Mouse (Mus musculus) ES-E14 (cell line): Measurements from ENCODE around the gene Slc24a4. TPM values are rescaled to one million over a fixed set of nuclear protein-coding genes. Genes with fewer than 3 reads are reported as not detected.

Experiments
- DNase-seq: peaks from one replicate; pipeline ENCODE4 v3.0.0-alpha.2; 2013; ENCODE audit warnings: low read depth, low spot score
- H3K27ac ChIP-seq: 2 replicates; pipeline ENCODE4 v1.5.1; 2012; ENCODE audit warnings: low read depth, mild to moderate bottlenecking, low read length, moderate library complexity, mixed read lengths; ENCODE audit not compliant: poor library complexity, insufficient read depth, severe bottlenecking
- H3K36me3 ChIP-seq: 2 replicates; pipeline ENCODE4 v1.6.1; 2012; ENCODE audit warnings: mild to moderate bottlenecking, low read length, moderate library complexity, mixed read lengths; ENCODE audit not compliant: control insufficient read depth, poor library complexity, insufficient read depth, severe bottlenecking
- H3K4me1 ChIP-seq, 2 experiments: fragments of 150-350 bp in 1 of 2; sonication (generic) in 1 of 2; 2 replicates each; pipeline ENCODE4 v1.6.1; 2012; ENCODE audit warnings: low read length in 2 of 2, mild to moderate bottlenecking in 1 of 2, mixed read lengths in 1 of 2; ENCODE audit not compliant: control insufficient read depth in 2 of 2, insufficient read depth in 2 of 2, poor library complexity in 1 of 2
- H3K4me3 ChIP-seq, 2 experiments: fragments of 150-350 bp in 1 of 2; sonication (generic) in 1 of 2; 2 replicates each; pipeline ENCODE4 v1.5.1; 2012; ENCODE audit warnings: low read length in 2 of 2, low read depth in 1 of 2, mild to moderate bottlenecking in 1 of 2, mixed read lengths in 1 of 2; ENCODE audit not compliant: insufficient read depth in 1 of 2, poor library complexity in 1 of 2, severe bottlenecking in 1 of 2
- H3K9ac ChIP-seq: 2 replicates; pipeline ENCODE4 v1.6.1; 2012; ENCODE audit warnings: low read depth, mild to moderate bottlenecking, low read length, mixed read lengths; ENCODE audit not compliant: poor library complexity, insufficient read depth, severe bottlenecking
- H3K9me3 ChIP-seq: fragments of 150-350 bp; sonication (generic); 2 replicates; pipeline ENCODE4 v1.6.1; 2012; ENCODE audit warnings: low read depth, mild to moderate bottlenecking, low read length; ENCODE audit not compliant: control insufficient read depth, insufficient read depth
- CHD2 ChIP-seq: IDR thresholded peaks from 2 replicates; pipeline ENCODE4 v1.6.1; 2014; ENCODE audit warnings: mild to moderate bottlenecking, low read depth, low read length, inconsistent platforms
- HCFC1 ChIP-seq: IDR thresholded peaks from 2 replicates; pipeline ENCODE4 v1.6.1; 2012; ENCODE audit warnings: low read length, inconsistent platforms, borderline replicate concordance; ENCODE audit not compliant: insufficient read depth
- MAFK ChIP-seq: IDR thresholded peaks from 2 replicates; pipeline ENCODE4 v1.6.1; 2014; ENCODE audit warnings: mild to moderate bottlenecking, low read depth, low read length, inconsistent platforms; ENCODE audit not compliant: insufficient read depth
- ZC3H11A ChIP-seq: IDR thresholded peaks from 2 replicates; pipeline ENCODE4 v1.6.1; 2012; ENCODE audit warnings: low read depth, mild to moderate bottlenecking, inconsistent platforms, low read length, borderline replicate concordance
- ZNF384 ChIP-seq: IDR thresholded peaks from 2 replicates; pipeline ENCODE4 v1.6.1; 2012; ENCODE audit warnings: low read depth, low read length, inconsistent platforms
- in situ Hi-C, 2 experiments: fragments of 600-800 bp; cut with MboI; formaldehyde crosslinking; loops; one replicate each; pipeline ENCODE4 v1.15.1; 2025; ENCODE audit warnings: low sequenced_read_pairs in 2 of 2, inconsistent platforms in 1 of 2; ENCODE audit not compliant: unreplicated experiment in 2 of 2
- total RNA-seq: library from RNA; depleted of rRNA; stranded (reverse); fragments of 300-350 nt; gene quantifications from 2 replicates; pipeline ENCODE4 v1.2.3, GENCODE M21; 2012

The Slc24a4 gene
- total RNA-seq, 1 experiment = 0.27 TPM

DNA sequence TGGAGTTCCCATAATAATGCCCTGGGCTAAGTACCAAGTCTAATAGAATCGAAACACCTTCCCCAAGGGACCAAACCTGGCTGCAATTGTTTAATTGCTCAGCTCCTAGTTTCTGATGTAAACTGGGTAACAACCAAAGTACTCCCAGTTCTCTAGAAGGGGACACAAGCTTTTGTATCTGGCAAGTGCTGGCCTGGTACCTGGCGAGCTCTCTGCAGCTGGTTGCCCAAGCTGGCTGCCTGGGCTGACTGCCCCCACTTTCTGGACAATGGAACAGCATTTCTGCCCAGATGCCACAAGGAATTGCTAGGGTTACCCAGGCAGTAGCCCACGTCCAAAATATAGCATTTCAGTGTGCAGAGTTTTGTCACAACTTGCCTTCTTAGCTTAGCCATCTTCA, 12.0 kb upstream of the Slc24a4 start:
- Histone ChIP-seq H3K9me3 (no peaks in the 10 kb centered on the region), H3K4me1 (no peaks in the 10 kb centered on the region; a peak in 1 of 4 replicates), H3K36me3 (no peaks in the 10 kb centered on the region), H3K27ac (no peak overlapping the region), H3K4me3 (no peak overlapping the region), H3K9ac (no peak overlapping the region)
- no peak for DNase-seq
- no peak for TF ChIP-seq ZC3H11A
- in situ Hi-C loops = no loop called here

- no peaks in the 10 kb centered on the region for H3K9me3 ChIP-seq
- TF ChIP-seq HCFC1 (no peak), ZNF384 (no peak), MAFK (no peak), CHD2 (no peak), ZC3H11A (no peak)
- in situ Hi-C loops = no loop called here
Observed at GRCm38 (mm10) chr12:102118014-102118413, 10.5 kb upstream of the Slc24a4 start.

DNA sequence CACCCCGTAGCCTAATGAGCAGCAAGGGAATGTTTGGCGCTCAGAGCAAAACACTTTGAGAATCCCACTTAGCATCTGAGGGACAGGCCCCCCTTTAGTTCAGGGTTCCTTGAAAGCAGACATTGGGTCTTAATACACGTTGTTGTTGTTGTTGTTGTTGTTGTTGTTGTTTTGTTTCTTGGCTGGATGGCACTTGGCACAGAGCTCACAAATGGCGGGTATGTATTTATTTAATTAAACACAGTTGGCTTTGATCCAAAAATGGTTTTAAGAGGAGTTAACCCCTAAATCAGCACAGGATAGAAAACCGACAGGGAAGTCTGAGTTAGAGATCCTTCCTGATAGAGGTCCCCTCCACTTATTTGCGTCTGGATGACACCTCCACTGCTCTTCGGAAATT, 932 bp upstream of the Slc24a4 start:
- in situ Hi-C loops = no loop called here
- Histone ChIP-seq H3K4me3 (0 out of 4 replicates have a peak overlapping the region, but pooled peaks of 1 of the 2 experiments have one; percentile 44), H3K27ac (no peak overlapping the region), H3K36me3 (no peaks in the 10 kb centered on the region), H3K9me3 (no peaks in the 10 kb centered on the region), H3K9ac (no peak overlapping the region), H3K4me1 (no peaks in the 10 kb centered on the region)
- no peak for TF ChIP-seq CHD2
- TF ChIP-seq MAFK = no peak
- no peak for TF ChIP-seq HCFC1
- no peak for TF ChIP-seq ZNF384
- TF ChIP-seq ZC3H11A = no peak
- no peak for DNase-seq

More at GRCm38 (mm10) chr12:102118014-102118413, 10.5 kb upstream of the Slc24a4 start:
- Histone ChIP-seq H3K27ac (no peak overlapping the region), H3K4me1 (no peaks in the 10 kb centered on the region), H3K4me3 (no peak overlapping the region), H3K9ac (no peak overlapping the region), H3K36me3 (no peaks in the 10 kb centered on the region)
- DNase-seq = no peak

- Histone ChIP-seq H3K36me3 (no peaks in the 10 kb centered on the region), H3K9ac (peak overlapping the region; percentile 40), H3K4me1 (no peaks in the 10 kb centered on the region), H3K27ac (no peak overlapping the region), H3K9me3 (no peaks in the 10 kb centered on the region), H3K4me3 (peak overlapping the region; percentile 54 to 63)
- TF ChIP-seq CHD2 = no peak
- TF ChIP-seq ZNF384 = no peak
- TF ChIP-seq ZC3H11A = no peak
- TF ChIP-seq MAFK = no peak
- no peak for TF ChIP-seq HCFC1
- in situ Hi-C loops = no loop called here
- DNase-seq = peak; percentile 20
Observed at GRCm38 (mm10) chr12:102128791-102129507, 416 bp downstream of the Slc24a4 start.
